Mouse (Mus musculus) CD4-positive, CD25-positive, alpha-beta regulatory T cell, adult 2 months (primary cell): Measurements from ENCODE around the gene Nop2.

Experiments
- DNase-seq: peaks from one replicate; pipeline ENCODE4 v3.0.0-alpha.2; 2012; ENCODE audit warnings: low read depth, low spot score

The Nop2 gene

DNA sequence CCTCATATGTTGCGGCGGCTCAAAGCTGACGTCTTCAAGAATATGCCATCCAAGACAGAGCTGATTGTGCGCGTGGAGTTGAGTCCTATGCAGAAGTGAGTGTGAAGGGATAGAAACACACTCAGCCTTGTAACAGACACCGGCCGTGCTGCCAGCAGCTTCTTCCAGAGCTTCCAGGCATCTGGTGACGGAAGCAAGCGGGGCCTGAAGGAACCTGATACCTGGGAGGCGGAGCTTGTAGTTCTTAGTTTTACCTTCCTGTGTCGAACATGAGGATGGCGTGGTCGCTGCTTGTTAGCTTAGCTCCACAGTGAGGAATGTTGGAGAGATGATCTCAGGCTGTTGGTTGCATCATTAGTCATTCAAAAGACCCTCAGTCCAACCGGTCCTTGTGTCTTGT is 22.3 kb upstream of the Nop2 start:
- DNase-seq: no peak

DNA sequence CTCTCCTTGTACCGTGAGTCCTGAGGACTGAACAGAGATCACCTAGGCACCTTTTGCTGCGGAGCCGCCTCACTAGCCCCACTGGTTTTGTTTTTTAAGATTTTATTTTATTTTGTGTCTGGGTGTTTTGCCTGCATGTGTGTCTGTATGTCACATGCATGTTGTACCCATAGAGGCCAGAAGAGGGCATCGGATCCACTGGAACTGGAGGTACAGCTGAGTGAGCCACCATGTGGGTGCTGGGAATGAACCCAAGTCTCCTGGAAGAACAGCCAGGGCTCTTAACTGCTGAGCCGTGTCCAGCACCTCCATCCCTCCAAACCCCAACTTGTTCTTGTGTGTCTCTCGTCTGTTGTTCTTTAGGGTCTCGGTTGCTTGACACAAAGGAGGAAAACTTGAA is 20.8 kb upstream of the Nop2 start:
- DNase-seq: peak; percentile 67

DNA sequence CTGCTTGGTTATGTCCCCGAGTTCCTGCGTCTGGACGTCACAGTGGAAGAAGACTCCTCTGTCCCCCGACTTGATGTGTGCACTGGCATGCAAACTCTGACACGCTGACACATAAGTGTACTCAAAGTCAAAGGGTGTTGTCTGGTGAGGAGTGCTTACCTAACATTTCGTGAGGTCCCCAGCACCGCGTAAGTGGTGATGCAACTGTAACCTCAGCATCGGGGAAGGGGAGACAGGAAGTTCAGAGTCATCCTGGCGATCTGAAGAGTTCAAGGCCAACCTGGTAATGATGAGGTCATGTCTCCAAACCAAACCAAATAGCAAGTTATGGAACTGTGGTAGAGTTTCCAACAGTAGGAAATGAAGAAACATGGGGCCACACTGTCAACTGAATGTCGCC is 19.2 kb upstream of the Nop2 start:
- DNase-seq: no peak

DNA sequence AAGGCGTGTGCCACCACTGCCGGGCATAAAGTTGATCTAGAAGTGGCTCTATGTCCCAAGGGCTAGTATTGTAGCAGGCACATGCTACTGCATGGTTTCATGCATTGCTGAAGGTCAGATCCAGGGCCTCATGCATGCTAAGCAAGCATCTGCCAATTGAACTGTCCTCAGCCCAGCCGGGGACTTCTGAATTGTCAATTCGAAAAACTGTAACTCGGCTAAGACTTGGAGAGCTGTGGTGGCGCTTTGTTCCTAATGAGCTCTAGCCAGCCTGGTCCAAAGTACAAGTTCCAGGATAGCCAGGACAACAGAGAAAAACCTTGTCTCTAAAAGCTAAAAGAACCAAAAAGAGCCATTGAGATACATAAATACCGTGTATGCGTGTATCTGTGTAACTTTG is 12.3 kb upstream of the Nop2 start:
- no peak for DNase-seq

DNA sequence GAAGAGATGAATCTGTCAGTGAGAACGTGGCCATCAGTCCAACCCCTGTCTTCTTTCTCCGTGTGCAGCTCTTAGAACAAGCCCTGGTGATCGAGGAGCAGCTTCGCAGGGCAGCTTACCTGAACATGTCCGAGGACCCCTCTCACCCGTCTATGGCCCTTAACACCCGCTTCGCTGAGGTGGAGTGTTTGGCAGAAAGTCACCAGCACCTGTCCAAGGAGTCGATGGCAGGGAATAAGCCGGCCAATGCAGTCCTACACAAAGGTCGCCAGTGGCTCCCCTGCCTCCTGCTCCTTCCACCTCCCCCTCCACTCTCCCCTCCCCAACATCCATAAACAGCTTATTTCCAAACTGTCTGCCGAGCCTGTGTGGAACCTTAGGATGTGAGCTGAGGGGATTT is 3.0 kb upstream of the Nop2 start:
- DNase-seq: no peak

DNA sequence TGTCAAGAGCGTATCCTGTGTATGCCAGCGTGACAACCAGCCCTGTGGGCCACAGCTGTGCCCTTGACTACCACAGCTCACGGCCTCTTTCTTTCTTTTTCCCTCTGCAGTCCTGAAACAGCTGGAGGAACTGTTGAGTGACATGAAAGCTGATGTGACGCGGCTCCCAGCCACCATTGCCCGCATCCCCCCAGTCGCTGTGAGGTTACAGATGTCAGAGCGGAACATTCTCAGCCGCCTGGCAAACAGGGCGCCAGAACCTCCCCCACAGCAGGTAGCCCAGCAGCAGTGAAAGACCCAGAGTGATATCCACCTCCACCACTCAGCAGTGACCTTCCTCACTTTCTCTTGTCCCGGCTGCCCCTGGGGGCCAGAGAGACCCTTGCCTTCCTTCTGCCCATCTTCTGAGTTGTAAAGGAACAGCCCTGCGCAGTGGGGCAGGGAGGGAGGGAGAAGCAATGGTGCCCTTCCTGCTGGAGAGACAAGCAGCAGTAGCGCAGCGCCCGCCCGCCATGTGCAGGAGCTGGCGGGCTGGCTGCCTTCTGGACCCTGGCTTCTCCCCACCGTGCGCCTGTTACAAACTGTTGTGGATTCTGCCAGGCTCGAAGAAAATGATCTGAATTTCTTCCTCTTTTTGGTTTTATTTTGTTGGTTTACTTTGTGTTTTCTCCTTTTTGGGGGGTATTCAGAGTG is 1.9 kb upstream of the Nop2 start:
- peak; percentile 21 for DNase-seq

DNA sequence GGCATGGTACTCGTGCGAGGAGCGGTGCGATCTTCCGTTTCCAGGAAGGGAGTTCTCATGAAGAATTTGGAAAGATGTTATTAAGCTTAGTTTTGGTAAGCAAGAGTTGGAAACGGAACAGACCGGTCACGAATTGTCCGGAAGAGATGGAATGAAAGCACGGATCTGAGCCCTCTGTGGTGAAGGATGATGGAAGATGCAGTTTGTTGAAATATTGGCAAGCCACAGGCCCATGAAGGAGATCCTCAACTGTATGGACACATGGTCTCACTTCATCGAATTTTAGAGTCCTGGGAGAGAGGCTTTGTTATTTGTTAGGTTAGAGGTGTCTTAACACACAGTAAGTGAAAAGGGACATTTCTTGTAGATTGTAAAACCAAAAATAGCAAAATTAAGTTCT is 761 bp downstream of the Nop2 start:
- DNase-seq: no peak

DNA sequence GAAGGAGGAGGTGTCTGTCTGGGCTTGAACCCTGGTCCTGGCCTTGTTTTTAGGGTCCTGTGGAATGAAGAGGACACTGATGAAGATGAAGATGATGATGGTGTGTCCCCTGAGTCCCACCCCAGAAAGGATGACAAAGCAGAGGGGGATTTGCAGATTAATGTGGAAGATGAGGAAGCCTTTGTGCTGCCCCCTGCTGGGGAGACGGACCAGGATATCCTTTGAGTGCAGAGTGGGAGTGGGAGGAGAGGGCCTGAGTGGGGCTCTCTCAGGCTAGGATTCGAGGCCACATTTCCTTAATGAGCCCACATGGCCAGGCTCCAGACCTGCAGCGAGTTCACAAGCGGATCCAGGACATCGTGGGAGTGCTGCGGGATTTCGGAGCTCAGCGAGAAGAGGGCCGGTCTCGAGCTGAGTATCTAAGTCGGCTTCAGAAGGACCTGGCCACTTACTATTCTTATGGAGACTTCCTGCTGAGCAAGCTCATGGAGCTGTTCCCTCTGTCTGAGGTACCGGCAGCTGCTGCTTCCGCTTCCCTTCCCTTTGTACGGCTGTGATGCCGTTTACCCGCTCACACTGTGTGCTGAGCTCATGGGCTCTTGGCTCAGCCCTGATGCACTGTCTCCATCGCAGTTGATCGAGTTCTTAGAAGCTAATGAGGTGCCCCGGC is 5.4 kb downstream of the Nop2 start:
- DNase-seq: peak; percentile 73

DNA sequence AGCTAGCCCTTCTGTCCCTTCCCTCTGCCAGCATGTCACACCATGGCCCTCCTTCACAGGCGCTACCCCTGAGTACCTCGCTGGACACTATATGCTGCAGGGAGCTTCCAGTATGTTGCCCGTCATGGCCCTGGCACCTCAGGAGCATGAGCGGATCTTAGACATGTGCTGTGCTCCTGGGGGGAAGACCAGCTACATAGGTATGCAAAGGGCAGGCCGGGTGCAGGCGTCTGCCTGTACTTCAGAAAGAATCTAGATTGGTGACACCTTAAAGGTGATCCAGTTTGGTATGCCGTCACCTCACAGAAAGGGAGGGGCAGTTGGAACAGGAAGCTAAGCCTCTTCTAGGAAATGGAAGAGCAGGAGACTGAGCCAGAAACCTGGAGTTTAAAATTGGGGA is 8.0 kb downstream of the Nop2 start:
- no peak for DNase-seq

DNA sequence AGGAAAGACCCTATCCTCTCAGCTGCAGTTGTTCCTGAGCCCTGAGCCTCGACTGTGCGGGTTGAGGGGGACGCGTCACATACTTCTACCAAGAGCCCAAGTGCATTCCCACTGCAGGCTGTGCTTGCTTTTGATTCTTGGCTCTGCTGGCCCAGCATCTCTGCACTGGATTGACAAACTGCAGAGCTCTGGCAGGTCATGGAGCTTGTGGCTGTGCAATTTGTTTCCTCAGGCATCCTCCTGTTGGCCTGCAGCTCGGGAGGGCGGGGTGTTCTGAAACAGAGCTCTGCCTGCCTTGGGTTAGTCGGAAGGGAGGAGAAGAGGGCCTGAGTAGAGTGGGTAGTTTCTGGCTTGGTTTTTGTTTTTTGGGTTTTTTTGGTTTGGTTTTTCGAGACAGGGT is 10.7 kb downstream of the Nop2 start:
- DNase-seq: no peak

DNA sequence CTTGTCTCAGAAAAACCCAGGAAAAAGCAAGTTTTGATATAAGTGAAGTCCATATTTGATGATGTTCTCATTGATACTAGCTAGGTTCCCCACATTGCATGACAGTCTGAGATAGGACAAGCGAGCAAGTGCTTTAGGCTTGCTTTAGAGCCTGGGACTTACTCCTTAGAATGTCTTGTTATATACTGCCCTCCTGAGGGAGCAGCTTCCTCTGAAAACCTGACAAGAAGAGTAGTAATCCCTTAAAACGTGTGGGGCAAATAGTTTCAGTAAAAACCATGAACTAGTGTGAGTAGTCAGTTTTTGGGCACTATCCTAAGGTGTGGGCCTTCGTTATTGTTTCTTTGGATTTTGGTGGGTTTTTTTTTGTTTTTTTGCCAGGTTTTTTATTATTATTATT is 11.4 kb downstream of the Nop2 start:
- no peak for DNase-seq

DNA sequence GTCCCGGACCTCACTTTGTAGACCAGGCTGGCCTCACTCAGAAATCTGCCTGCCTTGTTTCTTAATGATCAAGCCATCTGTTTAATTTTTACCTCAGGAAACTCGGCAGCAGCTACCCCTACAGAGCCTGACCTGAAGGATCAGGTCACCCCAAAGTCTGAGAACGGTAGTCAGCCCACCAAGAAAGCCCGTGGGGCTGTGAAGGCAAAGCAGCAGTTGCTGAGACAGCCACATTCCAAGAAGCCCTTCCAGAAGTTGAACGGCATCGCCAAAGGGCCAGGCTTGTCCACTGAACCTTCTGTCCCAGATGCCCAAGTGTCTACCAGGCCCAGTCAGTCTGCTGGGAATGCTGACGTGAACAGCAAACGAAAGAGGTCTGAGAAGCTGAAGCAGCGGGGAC is 12.2 kb downstream of the Nop2 start:
- no peak for DNase-seq

DNA sequence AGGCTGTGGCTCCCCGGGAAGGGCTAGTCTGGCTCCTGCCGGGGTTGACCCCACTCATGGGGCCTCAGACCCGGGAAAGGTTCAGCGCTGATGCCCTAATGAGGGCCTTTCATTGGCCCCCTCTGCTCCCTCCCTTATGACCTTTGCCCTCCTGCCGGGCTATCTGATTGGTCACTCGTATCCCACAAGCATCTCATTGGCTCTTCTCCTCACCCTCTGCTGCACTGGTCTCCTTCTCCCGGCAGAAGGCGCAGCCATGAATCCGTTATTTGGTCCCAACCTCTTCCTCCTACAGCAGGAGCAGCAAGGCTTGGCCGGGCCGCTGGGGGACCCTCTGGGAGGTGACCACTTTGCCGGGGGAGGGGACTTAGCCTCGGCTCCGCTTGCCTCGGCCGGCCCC is 13.3 kb downstream of the Nop2 start, which contains the start of gene Iffo1:
Iffo1 (plus strand) TSS at position 241 of the 400 bp plus-strand sequence.
- DNase-seq: peak; percentile 91

DNA sequence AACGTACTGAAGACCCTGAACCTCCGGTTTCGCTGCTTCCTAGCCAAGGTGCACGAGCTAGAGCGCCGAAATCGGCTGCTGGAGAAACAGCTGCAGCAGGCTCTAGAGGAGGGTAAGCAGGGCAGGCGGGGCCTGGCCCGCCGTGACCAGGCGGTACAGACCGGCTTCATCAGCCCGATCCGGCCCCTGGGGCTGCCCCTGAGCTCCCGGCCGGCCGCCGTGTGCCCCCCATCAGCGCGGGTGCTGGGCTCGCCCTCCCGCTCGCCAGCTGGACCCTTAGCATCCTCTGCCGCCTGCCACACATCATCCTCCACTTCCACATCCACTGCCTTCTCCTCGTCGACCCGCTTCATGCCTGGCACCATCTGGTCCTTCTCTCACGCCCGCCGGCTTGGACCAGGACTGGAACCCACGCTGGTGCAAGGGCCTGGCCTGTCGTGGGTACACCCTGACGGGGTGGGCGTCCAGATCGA is 13.8 kb downstream of the Nop2 start:
- DNase-seq: no peak

DNA sequence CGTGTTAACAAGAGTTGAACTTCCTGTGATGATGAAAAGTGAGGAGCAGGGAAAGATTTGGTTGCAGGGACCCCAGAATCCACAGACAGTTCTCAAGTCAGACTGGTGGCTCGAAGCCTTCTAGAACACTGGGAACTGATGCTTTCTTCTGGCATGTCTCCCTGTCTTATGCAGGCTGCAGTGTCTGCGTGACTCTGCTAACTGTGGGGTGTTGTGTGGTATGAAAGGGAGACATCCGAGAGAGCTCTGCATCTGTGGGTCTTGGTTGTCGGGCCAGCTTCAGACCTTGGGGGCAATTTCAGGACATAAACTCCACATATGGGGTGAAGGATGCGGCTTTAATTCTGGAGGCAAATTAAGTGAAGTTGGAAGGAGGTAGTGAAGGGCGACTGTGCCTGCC is 14.4 kb downstream of the Nop2 start:
- DNase-seq: no peak

DNA sequence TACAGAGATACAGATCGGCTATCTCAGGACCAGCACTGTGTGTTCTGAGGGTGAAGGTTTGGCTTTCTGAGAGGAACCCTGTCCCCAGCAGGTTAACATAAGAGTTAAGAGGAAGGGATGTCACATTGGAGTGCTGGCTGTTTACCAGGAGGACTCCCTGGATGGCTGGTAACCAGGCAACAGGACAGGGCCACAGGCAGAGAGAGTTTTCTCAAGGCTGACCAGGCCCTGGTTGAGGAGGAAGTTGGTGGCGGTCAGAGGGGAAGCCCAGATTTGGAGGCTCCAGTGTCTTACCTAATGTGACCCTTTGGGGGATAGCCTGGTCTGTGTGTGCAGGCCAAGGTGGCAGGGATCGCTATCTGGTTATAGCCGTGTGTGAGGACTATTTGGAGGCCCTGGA is 15.1 kb downstream of the Nop2 start:
- no peak for DNase-seq

DNA sequence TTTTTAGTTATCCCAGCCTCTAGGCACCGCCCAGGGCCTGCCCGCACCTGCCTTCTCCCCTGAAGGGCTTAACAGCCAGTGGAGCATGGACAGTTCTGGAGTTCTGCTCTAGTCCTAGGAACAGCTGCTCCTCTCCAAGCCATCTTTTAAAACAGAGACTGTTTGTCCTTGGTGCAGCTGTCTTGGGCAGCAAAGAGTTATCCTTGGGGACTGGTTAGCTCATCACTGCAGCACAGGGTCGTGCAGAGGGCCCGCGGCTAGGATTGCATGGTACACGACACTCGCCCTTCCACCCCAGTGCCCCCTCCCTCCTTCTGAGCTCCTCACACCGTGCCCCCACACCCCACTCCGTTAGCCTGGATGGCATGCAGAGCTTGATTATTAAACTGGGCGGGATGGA is 15.6 kb downstream of the Nop2 start:
- DNase-seq: no peak

DNA sequence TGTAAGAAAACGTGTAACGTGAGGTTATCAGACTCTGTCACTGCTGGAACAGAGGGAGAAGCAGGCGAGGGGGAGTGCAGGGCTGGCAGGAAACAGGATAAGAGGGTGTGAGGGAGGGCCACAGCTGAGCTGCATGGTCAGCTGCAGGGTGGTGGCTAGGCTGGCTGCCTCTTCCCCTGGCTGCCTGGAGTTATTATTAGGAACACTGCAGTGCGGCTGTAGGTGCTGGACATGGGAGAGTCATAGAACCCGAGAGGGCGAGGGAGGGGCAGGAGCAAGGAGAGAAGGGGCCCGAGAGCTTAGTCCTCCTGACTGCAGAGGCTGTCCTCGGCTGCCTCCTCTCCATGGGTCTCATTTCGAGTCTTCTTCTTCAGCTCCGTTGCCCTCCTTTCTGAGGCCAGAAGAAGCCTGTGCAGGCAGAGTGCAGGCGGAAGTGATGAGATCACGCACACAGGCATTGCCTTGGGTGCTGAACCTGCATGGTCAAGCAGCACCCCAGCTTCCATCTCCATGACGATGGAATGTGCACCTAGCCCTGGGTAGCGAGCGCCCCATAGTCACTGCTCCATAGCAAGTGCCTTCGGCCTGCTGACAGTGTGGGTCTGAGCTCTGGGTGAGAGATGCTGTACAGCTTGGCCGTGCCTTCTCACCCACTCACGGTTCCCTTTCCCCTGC is 16.7 kb downstream of the Nop2 start:
- no peak for DNase-seq

DNA sequence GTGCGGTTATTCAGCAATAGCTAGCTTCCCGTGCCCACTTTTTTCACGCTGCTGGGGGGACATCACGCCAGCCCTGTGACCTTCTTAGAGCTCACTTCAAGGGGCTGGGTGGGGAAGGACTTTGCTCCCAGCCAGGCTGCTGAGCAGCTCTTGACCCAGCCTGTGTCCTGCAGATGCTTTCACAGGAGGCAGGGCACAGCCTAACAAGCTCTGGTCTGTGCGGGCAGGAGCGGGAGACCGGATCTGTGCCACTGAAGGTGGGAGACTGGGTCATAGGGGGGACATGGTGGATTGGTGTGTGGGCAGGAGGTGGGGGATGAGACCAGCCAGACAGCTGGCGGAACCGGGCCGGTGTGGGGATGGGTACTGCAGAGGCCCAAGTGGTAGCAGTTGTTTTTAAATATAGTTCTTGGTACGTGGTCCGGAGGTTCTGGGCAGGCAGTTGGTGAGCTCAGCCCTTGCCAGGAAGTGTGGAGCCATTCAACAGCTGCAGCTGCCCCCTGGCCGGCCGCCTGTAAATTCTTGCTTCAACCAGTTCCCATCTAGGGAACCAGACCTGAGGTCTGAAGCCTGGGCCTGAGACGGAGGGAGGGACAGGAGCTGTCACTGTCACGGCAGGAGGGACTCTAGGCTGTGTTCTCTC is 17.3 kb downstream of the Nop2 start:
- DNase-seq: no peak

DNA sequence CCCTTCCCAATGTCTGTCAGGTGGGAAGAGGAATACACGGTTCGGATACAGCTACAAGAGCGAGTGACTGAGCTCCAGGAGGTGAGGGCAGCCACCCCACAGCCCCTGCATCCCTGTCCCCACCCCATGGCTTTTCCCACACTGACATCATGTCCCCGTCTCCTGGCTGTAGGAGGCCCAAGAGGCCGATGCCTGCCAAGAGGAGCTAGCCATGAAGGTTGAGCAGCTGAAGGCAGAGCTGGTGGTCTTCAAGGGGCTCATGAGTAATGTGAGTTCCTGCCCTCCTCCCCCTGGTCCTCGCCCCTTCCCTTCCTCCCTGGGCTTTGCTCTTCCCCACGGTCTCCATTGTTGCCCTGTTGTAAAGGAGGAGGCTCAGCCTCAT is 17.9 kb downstream of the Nop2 start:
- no peak for DNase-seq

DNA sequence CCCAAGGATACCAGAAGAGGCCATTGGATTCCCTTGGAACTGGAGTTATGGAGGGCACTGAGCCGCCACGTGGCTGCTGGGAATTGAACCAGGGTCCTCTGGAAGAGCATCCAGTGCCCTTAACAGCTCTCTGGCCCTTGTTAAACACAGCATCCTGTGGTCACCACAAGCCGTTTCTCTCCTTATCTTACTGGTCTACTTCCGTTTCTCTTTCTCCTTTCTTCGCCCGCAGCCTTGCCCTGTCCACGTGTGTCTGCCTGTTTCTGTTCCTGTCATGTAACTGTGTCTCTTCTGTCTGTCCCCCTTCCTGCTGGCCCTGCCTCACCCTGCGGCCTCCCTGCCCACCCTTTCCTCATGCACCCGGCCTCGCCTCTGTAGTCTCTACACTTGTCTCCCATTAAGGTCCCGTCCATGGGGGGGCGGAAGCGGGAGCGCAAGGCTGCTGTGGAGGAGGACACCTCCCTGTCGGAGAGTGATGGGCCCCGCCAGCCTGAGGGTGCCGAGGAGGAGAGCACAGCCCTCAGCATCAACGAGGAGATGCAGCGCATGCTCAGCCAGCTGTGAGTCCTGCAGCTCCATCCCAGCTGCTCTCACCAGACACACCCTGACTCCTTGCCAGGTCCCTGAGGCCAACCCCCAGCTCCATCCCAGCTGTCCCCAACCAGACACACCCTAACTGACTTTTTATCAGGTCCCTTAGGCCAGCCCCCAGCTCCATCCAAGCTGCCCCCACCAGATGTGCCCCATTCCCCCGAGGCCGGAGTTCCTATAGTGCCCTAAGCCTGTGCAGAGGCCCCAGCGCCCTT is 20.7 kb downstream of the Nop2 start:
- DNase-seq: no peak

DNA sequence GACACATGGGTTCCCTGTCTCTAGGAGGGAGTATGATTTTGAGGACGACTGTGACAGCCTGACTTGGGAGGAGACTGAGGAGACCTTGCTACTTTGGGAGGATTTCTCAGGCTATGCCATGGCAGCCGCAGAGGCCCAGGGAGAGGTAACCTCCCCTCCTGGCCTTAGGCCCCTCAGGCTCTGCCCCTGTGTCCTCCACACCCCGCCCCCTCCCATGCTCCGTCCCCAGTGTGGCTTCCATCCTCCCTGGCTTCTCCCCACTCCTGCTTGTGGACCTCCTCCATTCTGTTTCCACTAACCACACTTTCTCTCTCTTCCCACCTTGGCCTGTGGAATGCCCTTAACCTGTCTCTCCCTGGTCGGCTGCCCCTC is 21.3 kb downstream of the Nop2 start:
- DNase-seq: no peak
